ENCODE assay signal across 33 mouse cellular contexts in the genomic region with DNA sequence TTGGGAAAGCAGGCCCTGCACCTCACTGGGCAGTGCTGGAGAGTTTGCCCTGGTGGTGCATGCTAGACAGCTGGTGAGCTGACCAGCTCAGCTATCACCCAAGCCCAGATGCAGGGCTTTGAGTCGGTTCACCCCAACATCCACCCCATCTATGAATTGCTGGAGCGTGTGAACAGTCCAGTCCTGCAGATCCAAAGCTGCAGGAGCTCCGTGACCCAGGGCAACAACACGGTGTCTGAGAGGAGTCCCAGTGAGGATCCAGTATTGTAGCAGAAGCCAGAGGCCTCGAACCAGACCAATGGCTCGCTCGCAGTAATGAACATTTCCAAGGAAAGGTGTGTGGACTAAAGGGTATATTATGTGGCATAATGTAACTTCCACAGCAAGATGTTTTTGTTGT.
"Had no signal": no experiment of that assay in that cellular context is flagged by ENCODE, and none has a peak within 500 bp of the region (broad histone marks: within the 10 kb centered on the region; RNA-seq: fewer than 3 reads in every experiment).

No protein-coding gene starts in this region.

- H3K27me3 ChIP-seq: heart, embryonic 15.5 days; hindbrain, embryonic 12.5 days; hindbrain, embryonic 15.5 days; intestine, embryonic 15.5 days; kidney, embryonic 15.5 days had no signal

- H3K27ac ChIP-seq: heart, embryonic 13.5 days; heart, embryonic 15.5 days; hindbrain, embryonic 10.5 days; hindbrain, embryonic 12.5 days; hindbrain, embryonic 13.5 days; hindbrain, embryonic 14.5 days; hindbrain, embryonic 15.5 days; hindbrain, postnatal 0 days; intestine, embryonic 15.5 days; kidney, embryonic 15.5 days; kidney, postnatal 0 days; layer of hippocampus, adult 2 months; left cerebral cortex, adult 2 months had no signal

- H3K9ac ChIP-seq: heart, embryonic 13.5 days; heart, embryonic 15.5 days; hindbrain, embryonic 12.5 days; hindbrain, embryonic 13.5 days; hindbrain, embryonic 14.5 days; hindbrain, embryonic 15.5 days; intestine, embryonic 15.5 days; kidney, embryonic 15.5 days had no signal

- DNase-seq: heart, postnatal 10 days; heart, postnatal 14 days; heart, postnatal 4 days; kidney, adult 11 months; kidney, adult 18-20 months; kidney, adult 2 months; kidney, adult 8-10 months; kidney, adult 9 months; kidney, postnatal 10 days; kidney, postnatal 14 days; kidney, postnatal 25 days; kidney, postnatal 36 days; kidney, postnatal 4 days; layer of hippocampus, adult 9-11 months; layer of hippocampus, postnatal 36 days had no signal

- H3K9me3 ChIP-seq: heart, embryonic 13.5 days; heart, embryonic 15.5 days; hindbrain, embryonic 10.5 days; hindbrain, embryonic 12.5 days; hindbrain, embryonic 13.5 days; hindbrain, embryonic 15.5 days; intestine, embryonic 15.5 days; kidney, embryonic 15.5 days had no signal

- H3K4me3 ChIP-seq: heart, embryonic 13.5 days; heart, embryonic 15.5 days; hindbrain, embryonic 10.5 days; hindbrain, embryonic 12.5 days; hindbrain, embryonic 13.5 days; hindbrain, embryonic 15.5 days; intestine, embryonic 15.5 days; kidney, embryonic 15.5 days; layer of hippocampus, adult 2 months; left cerebral cortex, adult 2 months had no signal

- ATAC-seq: hindbrain, embryonic 16.5 days; hindbrain, postnatal 0 days; inflammation-experienced regulatory T-cells, adult 6 months; intestine, embryonic 15.5 days; intestine, embryonic 16.5 days; intestine, postnatal 0 days had no signal

- H3K4me1 ChIP-seq: heart, embryonic 13.5 days; heart, embryonic 15.5 days; hindbrain, embryonic 10.5 days; hindbrain, embryonic 12.5 days; hindbrain, embryonic 13.5 days; hindbrain, embryonic 15.5 days; intestine, embryonic 15.5 days; kidney, embryonic 15.5 days had no signal

- H3K36me3 ChIP-seq: heart, embryonic 13.5 days; heart, embryonic 15.5 days; hindbrain, embryonic 10.5 days; hindbrain, embryonic 12.5 days; hindbrain, embryonic 13.5 days; hindbrain, embryonic 15.5 days; intestine, embryonic 15.5 days; kidney, embryonic 15.5 days had no signal

- H3K4me2 ChIP-seq: heart, embryonic 11.5 days; heart, embryonic 13.5 days; heart, embryonic 15.5 days; hindbrain, embryonic 12.5 days; hindbrain, embryonic 13.5 days; hindbrain, embryonic 14.5 days; hindbrain, embryonic 15.5 days; intestine, embryonic 15.5 days; kidney, embryonic 15.5 days had no signal
